Mouse (Mus musculus): ENCODE measurements around the gene Ifngr2.

- TF ChIP-seq CTCF (IDR thresholded peaks at IDR 0.05; ENCODE audit: low read depth, low read length) (peak; percentile 68), POLR2A (IDR thresholded peaks at IDR 0.05; ENCODE audit: extremely low read depth, insufficient read depth, low read length) (no peak)
Measured at GRCm38 (mm10) chr16:91561099-91561498, 14.2 kb downstream of the Ifngr2 start.

Measured in liver, adult 2 months (tissue).